Mouse (Mus musculus) natural killer cell, adult 2 months (primary cell): Measurements from ENCODE around the gene Ubash3b.

Experiments
- DNase-seq, 2 experiments: peaks; one replicate each; pipeline ENCODE4 v3.0.0; 2022; ENCODE audit warnings: low spot score in 2 of 2

The Ubash3b gene

DNA sequence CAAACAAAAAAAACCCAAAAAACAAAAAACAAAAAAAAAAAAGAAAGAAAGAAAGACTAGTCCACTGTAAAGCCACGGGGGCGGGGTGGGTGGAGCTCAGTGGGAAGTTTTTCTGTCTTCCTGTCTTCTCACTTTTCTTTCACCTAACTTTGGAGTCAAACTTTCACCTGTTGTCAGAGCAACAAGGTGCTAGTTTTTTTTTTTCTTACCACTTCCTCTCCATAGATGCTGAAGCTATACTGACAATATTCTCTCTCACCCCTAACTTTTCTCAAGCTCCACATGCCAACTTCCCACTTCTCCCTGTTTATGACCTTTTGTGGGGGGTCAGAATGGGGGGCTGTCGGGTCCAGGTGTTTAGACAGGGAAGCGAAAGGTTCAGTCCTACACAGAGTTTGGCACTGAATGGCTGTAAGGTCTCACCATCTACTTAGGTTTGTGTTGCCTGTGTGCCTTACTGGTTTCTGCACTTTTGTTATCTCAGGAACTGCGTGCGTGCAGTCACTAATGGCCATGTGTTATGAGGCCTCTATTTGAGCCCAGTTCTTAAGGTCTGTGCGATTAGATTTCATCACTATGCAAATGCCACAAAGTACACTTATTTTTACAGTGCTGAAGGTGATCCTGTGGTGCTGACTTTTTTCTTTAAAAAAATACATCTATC lies 164.2 kb downstream of the Ubash3b start:
- peak; percentile 24 to 41 for DNase-seq

DNA sequence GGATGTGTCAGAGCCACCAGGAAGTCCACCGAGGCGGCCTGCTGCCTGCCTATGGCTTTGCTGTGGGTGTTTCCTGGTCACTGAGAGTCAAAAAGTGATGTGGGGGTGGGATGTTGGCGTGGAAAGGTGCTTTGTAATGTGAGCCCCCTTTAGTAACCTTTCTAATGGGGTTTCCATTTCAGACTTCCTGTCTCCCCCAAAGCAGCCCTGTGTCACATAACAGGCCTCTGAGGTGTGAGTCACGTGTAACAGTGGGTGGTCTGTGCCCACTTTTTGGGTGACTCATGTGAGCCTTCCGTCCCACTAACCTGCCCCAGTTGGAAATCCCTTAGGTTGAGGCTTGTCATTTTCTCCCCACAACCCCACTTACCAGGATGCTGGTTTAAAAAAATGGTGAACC lies 167.4 kb downstream of the Ubash3b start:
- peak; percentile 67 to 77 for DNase-seq

DNA sequence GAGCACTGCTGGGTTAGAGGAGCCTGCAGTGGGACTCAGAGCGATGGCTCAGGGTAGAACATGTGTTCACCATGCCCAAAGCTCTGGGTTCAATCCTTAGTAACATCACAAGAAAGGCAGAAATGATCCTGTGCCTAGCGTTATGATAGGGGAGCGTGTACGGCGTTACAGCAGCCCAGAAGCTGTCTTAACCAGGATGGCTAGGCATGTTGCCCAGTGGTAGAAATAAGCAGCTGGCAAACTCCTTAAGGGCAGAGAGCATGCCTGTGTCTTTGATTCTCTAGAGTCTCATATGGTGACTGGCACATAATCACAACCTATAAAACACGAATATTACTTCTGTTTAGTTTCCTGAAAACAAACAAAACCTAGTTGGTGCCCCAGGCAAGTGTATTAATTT lies 170.0 kb downstream of the Ubash3b start:
- no peak for DNase-seq

GRCm38 (mm10) chr9:40989940-40990588 lies 171.4 kb downstream of the Ubash3b start:
- DNase-seq = peak; percentile 36 to 55

- no peak for DNase-seq
These were observed 177.2 kb downstream of the Ubash3b start for GRCm38 (mm10) chr9:40984313-40984712.

DNA sequence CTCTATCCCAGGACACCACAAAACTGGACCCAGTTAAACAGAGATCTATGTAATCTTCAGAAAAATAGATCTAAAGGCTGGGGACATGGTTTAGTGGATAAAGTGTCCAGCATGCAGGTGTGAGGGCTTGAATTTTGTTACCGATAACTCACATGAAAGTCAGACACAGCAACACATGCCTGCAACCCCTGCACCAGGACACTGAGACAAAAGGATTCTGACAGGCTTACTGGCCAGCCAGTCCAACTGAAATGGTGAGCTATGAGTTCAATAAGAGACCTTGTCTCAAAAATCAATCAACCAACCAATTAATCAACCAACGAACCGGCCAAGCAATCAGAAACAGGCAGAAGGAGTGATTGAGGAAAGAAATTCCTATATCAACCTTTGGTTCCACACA lies 177.7 kb downstream of the Ubash3b start:
- DNase-seq = no peak

- DNase-seq = no peak
These were observed 179.0 kb downstream of the Ubash3b start for GRCm38 (mm10) chr9:40982480-40982879.

GRCm38 (mm10) chr9:40974042-40974801 lies 187.3 kb downstream of the Ubash3b start:
- DNase-seq = no peak

GRCm38 (mm10) chr9:40964418-40964714 lies 197.1 kb downstream of the Ubash3b start:
- no peak for DNase-seq

- DNase-seq = no peak
These were observed 197.7 kb downstream of the Ubash3b start, which contains the start of gene Jhy for GRCm38 (mm10) chr9:40963586-40964417. Gene Jhy, minus strand, starts transcription at chr9:40964118.

DNA sequence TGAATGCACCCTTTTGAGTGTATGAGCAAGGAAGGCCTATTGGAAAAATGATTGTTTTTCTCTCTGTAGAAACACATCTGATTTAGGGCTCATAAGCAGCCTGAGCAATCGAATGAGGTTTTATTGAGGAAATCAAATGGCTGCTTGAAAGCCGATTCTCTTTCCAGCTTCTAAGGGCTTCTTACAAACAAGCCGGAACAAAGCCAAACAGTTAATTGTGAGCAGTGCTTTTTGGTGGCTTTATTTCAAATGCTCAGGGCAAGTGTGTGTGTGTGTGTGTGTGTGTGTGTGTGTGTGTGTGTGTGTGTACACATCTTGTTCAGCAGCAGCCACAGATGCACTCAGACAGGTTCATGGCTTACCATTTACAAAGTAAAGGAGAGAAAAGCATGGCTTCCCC lies 200.1 kb downstream of the Ubash3b start:
- DNase-seq = no peak
